Mouse (Mus musculus) midbrain, embryonic 10.5 days (tissue): ENCODE measurements around the gene Limk2. TPM values are rescaled to one million over a fixed set of nuclear protein-coding genes. Genes with fewer than 3 reads are reported as not detected.

Experiments
- DNase-seq: peaks from one replicate; pipeline ENCODE4 v3.0.0-alpha.2; 2017; ENCODE audit warnings: low spot score
- H3K27ac ChIP-seq: fragments of 300-500 bp; sonication (generic); replicated peaks from 2 replicates; pipeline ENCODE4 v1.5.1; 2016; ENCODE audit warnings: mild to moderate bottlenecking
- H3K27me3 ChIP-seq: fragments of 300-500 bp; sonication (generic); 2 replicates; pipeline ENCODE4 v1.6.1; 2016; ENCODE audit warnings: low read depth, mild to moderate bottlenecking; ENCODE audit not compliant: poor library complexity, severe bottlenecking
- H3K36me3 ChIP-seq: fragments of 300-500 bp; sonication (generic); 2 replicates; pipeline ENCODE4 v1.6.1; 2016; ENCODE audit warnings: mild to moderate bottlenecking, moderate library complexity
- H3K4me1 ChIP-seq: fragments of 300-500 bp; sonication (generic); 2 replicates; pipeline ENCODE4 v1.6.1; 2016
- H3K4me3 ChIP-seq: fragments of 300-500 bp; sonication (generic); 2 replicates; pipeline ENCODE4 v1.5.1; 2016; ENCODE audit warnings: mild to moderate bottlenecking, moderate library complexity
- H3K9me3 ChIP-seq: fragments of 300-500 bp; sonication (generic); replicated peaks from 2 replicates; pipeline ENCODE4 v1.6.1; 2016; ENCODE audit warnings: mild to moderate bottlenecking
- WGBS: fragments of 180-500 bp; shearing (Covaris S2); methylation state at CpG from one replicate; pipeline ENCODE4 v1.1.7; 2016; 5-methylcytosine and 5-hydroxymethylcytosine counted together
- polyA plus RNA-seq: library from polyadenylated mRNA; unstranded; fragments of >200 nt; fragmentation: Nextera tagmentation; extraction: Ambion mirVana; gene quantifications from 2 replicates; pipeline ENCODE4 v1.2.1, GENCODE M21; 2016

The Limk2 gene
- polyA plus RNA-seq, 1 experiment from 2014 or later, result 50.7 TPM

- Histone ChIP-seq H3K27ac (no peak overlapping the region), H3K27me3 (no peaks in the 10 kb centered on the region), H3K4me1 (peaks cover 44% of the 10 kb centered on the region), H3K4me3 (no peak overlapping the region), H3K9me3 (no peaks in the 10 kb centered on the region), H3K36me3 (peaks cover 100% of the 10 kb centered on the region)
- no peak for DNase-seq
- 93% methylated on average over 10 of the region's 10 CpGs for WGBS
Observed at GRCm38 (mm10) chr11:3297871-3298812, 110.8 kb downstream of the Limk2 start.

GRCm38 (mm10) chr11:3296056-3296455 is 112.9 kb downstream of the Limk2 start:
- Histone ChIP-seq H3K4me1 (peaks cover 52% of the 10 kb centered on the region), H3K4me3 (peak overlapping the region; percentile 95), H3K36me3 (peaks cover 93% of the 10 kb centered on the region)

GRCm38 (mm10) chr11:3294641-3295040 is 114.3 kb downstream of the Limk2 start:
- 88% methylated on average over 2 of the region's 2 CpGs for WGBS
- peaks cover 53% of the 10 kb centered on the region for H3K4me1 ChIP-seq
- peak overlapping the region; percentile 100 for H3K27ac ChIP-seq
- H3K4me3 ChIP-seq, result peak overlapping the region; percentile 95
- no peak for DNase-seq
- no peaks in the 10 kb centered on the region for H3K27me3 ChIP-seq
- no peaks in the 10 kb centered on the region; the same call in 1 of the 2 replicates for H3K9me3 ChIP-seq
- H3K36me3 ChIP-seq, result peaks cover 81% of the 10 kb centered on the region

More at GRCm38 (mm10) chr11:3296056-3296455, 112.9 kb downstream of the Limk2 start:
- no peak overlapping the region for H3K27ac ChIP-seq
- no peaks in the 10 kb centered on the region; the same call in 1 of the 2 replicates for H3K9me3 ChIP-seq
- WGBS, result 83% methylated on average over 5 of the region's 5 CpGs
- no peaks in the 10 kb centered on the region for H3K27me3 ChIP-seq
- DNase-seq, result no peak

Other genes starting within 250 kb of the Limk2 start
- 12.6 and 14.8 TPM in 2 replicates for gene Sfi1, start 215.7 kb downstream of the Limk2 start, polyA plus RNA-seq
- 57.7 and 60.4 TPM in 2 replicates for gene Eif4enif1, start 206.8 kb downstream of the Limk2 start, polyA plus RNA-seq
- gene Drg1, start 142.8 kb downstream of the Limk2 start, polyA plus RNA-seq, result 342 and 344 TPM in 2 replicates
- gene Patz1, start 120.3 kb downstream of the Limk2 start, polyA plus RNA-seq, result 112 and 122 TPM in 2 replicates
- 7.4 and 13.0 TPM in 2 replicates for gene Pik3ip1, start 78.8 kb downstream of the Limk2 start, polyA plus RNA-seq
- 46.5 and 52.5 TPM in 2 replicates for gene Rnf185, start 43.2 kb upstream of the Limk2 start, polyA plus RNA-seq
- 0.75 and 0.89 TPM in 2 replicates for gene Pla2g3, start 79.1 kb upstream of the Limk2 start, polyA plus RNA-seq
- gene Inpp5j, start 95.6 kb upstream of the Limk2 start, polyA plus RNA-seq, result 0.16 and 0.24 TPM in 2 replicates
- gene Selenom, start 105.5 kb upstream of the Limk2 start, polyA plus RNA-seq, result 43.8 and 49.2 TPM in 2 replicates
- gene Smtn, start 131.4 kb upstream of the Limk2 start, polyA plus RNA-seq, result 40.2 and 45.4 TPM in 2 replicates
- 35.6 and 40.7 TPM in 2 replicates for gene Morc2a, start 240.0 kb upstream of the Limk2 start, polyA plus RNA-seq